19 mouse cellular contexts compared by ENCODE assay signal in genomic region chr5:3381795-3382194, GRCm38 (mm10). TPM values are rescaled to one million over a fixed set of nuclear protein-coding genes. Genes with fewer than 3 reads are reported as not detected.
DNase-seq lines count a peak whose midpoint lies in the region; ATAC-seq lines count a peak whose summit lies in the region.
"Had no signal": no experiment of that assay in that cellular context is flagged by ENCODE, and none has a peak within 500 bp of the region (broad histone marks: within the 10 kb centered on the region; RNA-seq: fewer than 3 reads in every experiment).

No protein-coding gene starts in this region.

- no peak overlapping the region for H3K4me3 ChIP-seq in heart, embryonic 10.5 days
- H3K4me3 ChIP-seq in lung, embryonic 16.5 days (ENCODE audit: low read length), result no peak overlapping the region
- no peak overlapping the region for H3K4me3 ChIP-seq in heart, embryonic 16.5 days (ENCODE audit: low read length)
- H3K4me3 ChIP-seq: erythroblast, embryonic 14.5 days; forebrain, embryonic 15.5 days; liver, embryonic 13.5 days had no signal

- H3K4me1 ChIP-seq in heart, embryonic 10.5 days, result peaks cover 28% of the 10 kb centered on the region
- peaks cover 23% of the 10 kb centered on the region for H3K4me1 ChIP-seq in lung, embryonic 16.5 days (replicated peaks; ENCODE audit: control insufficient read depth, insufficient read depth, low read length)
- H3K4me1 ChIP-seq in heart, embryonic 16.5 days (ENCODE audit: control insufficient read depth, insufficient read depth, low read length), result peaks cover 46% of the 10 kb centered on the region
- H3K4me1 ChIP-seq: forebrain, embryonic 15.5 days had no signal

- no peak for DNase-seq in heart, embryonic 10.5 days (ENCODE audit: low spot score)
- no peak for DNase-seq in heart, postnatal 4 days
- DNase-seq in lung, postnatal 25 days (ENCODE audit: low spot score), result no peak
- DNase-seq in adrenal gland, adult 18-20 months (ENCODE audit: low spot score in 2 of 2), result no peak
- DNase-seq in left cerebral cortex, postnatal 4 days, result no peak
- DNase-seq: adrenal gland, adult 2 months; cerebellum, adult 9-10 months; gastrocnemius, postnatal 36 days; kidney, adult 8-10 months; kidney, postnatal 14 days; liver, embryonic 13.5 days; lung, postnatal 14 days; right cerebral cortex, postnatal 25 days; thymus, postnatal 36 days had no signal

- H3K36me3 ChIP-seq in heart, embryonic 10.5 days, result no peaks in the 10 kb centered on the region
- H3K36me3 ChIP-seq in lung, embryonic 16.5 days (ENCODE audit: control insufficient read depth, insufficient read depth, low read length), result no peaks in the 10 kb centered on the region
- no peaks in the 10 kb centered on the region for H3K36me3 ChIP-seq in heart, embryonic 16.5 days (ENCODE audit: control insufficient read depth, insufficient read depth)
- H3K36me3 ChIP-seq: forebrain, embryonic 15.5 days had no signal

- intact Hi-C loops in left cerebral cortex, postnatal 4 days (cut with DNase I), result no loop called here

- no peak overlapping the region for H3K4me2 ChIP-seq in lung, embryonic 16.5 days (ENCODE audit: low read depth, low read length)
- peak overlapping the region; percentile 22; the same call in 1 of the 2 replicates for H3K4me2 ChIP-seq in heart, embryonic 16.5 days (ENCODE audit: low read depth, low read length)
- H3K4me2 ChIP-seq: forebrain, embryonic 15.5 days; liver, embryonic 13.5 days; midbrain, embryonic 11.5 days had no signal

- no peak overlapping the region for H3K9ac ChIP-seq in lung, embryonic 16.5 days (ENCODE audit: low read length)
- H3K9ac ChIP-seq in heart, embryonic 16.5 days (ENCODE audit: low read length), result no peak overlapping the region
- H3K9ac ChIP-seq: forebrain, embryonic 15.5 days; liver, embryonic 13.5 days had no signal

- H3K27me3 ChIP-seq in heart, embryonic 10.5 days (ENCODE audit: insufficient read depth, poor library complexity, severe bottlenecking), result no peaks in the 10 kb centered on the region
- no peaks in the 10 kb centered on the region for H3K27me3 ChIP-seq in lung, embryonic 16.5 days (ENCODE audit: control insufficient read depth, insufficient read depth, low read depth, low read length)
- no peaks in the 10 kb centered on the region for H3K27me3 ChIP-seq in heart, embryonic 16.5 days (ENCODE audit: control insufficient read depth, insufficient read depth, low read length)
- H3K27me3 ChIP-seq: forebrain, embryonic 15.5 days; liver, embryonic 13.5 days had no signal

- WGBS in heart, embryonic 10.5 days, result 52% methylated on average over 8 of the region's 8 CpGs
- WGBS in lung, embryonic 16.5 days, result 73% methylated on average over 8 of the region's 8 CpGs
- WGBS in heart, embryonic 16.5 days, result 41% methylated on average over 8 of the region's 8 CpGs

- H3K27ac ChIP-seq in heart, embryonic 10.5 days, result peak overlapping the region; percentile 78
- H3K27ac ChIP-seq in lung, embryonic 16.5 days (ENCODE audit: low read length), result peak overlapping the region; percentile 61; the same call in 1 of the 2 replicates
- H3K27ac ChIP-seq in heart, embryonic 16.5 days (ENCODE audit: low read length), result peak overlapping the region; percentile 83
- H3K27ac ChIP-seq: forebrain, embryonic 15.5 days; liver, embryonic 13.5 days had no signal

- H3K9me3 ChIP-seq in heart, embryonic 10.5 days, result no peaks in the 10 kb centered on the region
- H3K9me3 ChIP-seq in lung, embryonic 16.5 days (ENCODE audit: control insufficient read depth, low read length), result no peaks in the 10 kb centered on the region
- H3K9me3 ChIP-seq in heart, embryonic 16.5 days (replicated peaks; ENCODE audit: control insufficient read depth, low read length), result no peaks in the 10 kb centered on the region
- H3K9me3 ChIP-seq: forebrain, embryonic 15.5 days; liver, embryonic 13.5 days had no signal

- ATAC-seq in lung, embryonic 16.5 days (ENCODE audit: low read depth), result no peak
- ATAC-seq in heart, embryonic 16.5 days (replicated peaks; ENCODE audit: extremely low read depth, insufficient read depth, low FRiP score), result no peak
- ATAC-seq: forebrain, embryonic 15.5 days had no signal

RNA-seq across cellular contexts. Expression of gene Cdk6, which starts 40.5 kb away (rescaled TPM):
- 20.9 and 32.4 TPM in 2 replicates for polyA plus RNA-seq in heart, embryonic 10.5 days (2016; fragmentation: Nextera tagmentation; extraction: Ambion mirVana)
- total RNA-seq in heart, postnatal 4 days (2021), result 10 to 100 TPM; 45.6 to 47.5 TPM
- polyA plus RNA-seq in lung, embryonic 16.5 days (2015; fragmentation: Nextera tagmentation; extraction: Ambion mirVana), result 33.7 and 36.7 TPM in 2 replicates
- polyA plus RNA-seq in heart, embryonic 16.5 days (2015; fragmentation: Nextera tagmentation; extraction: Ambion mirVana), result 37.7 and 39.3 TPM in 2 replicates
- 10 to 100 TPM in 1 of 2 experiments, 1 to 10 TPM in 1; 9.5 to 17.1 TPM for total RNA-seq in adrenal gland, adult 18-20 months (2021)
- total RNA-seq in left cerebral cortex, postnatal 4 days (2021), result 10 to 100 TPM; 15.6 to 16.4 TPM
